Mouse (Mus musculus): ENCODE measurements at regions not wholly inside any gene's neighbourhood (a gene's known extent, or its start where the extent isn't known, plus 50 kb on each side); places are given as distances from the start of the nearest gene placed in this dataset.

DNA sequence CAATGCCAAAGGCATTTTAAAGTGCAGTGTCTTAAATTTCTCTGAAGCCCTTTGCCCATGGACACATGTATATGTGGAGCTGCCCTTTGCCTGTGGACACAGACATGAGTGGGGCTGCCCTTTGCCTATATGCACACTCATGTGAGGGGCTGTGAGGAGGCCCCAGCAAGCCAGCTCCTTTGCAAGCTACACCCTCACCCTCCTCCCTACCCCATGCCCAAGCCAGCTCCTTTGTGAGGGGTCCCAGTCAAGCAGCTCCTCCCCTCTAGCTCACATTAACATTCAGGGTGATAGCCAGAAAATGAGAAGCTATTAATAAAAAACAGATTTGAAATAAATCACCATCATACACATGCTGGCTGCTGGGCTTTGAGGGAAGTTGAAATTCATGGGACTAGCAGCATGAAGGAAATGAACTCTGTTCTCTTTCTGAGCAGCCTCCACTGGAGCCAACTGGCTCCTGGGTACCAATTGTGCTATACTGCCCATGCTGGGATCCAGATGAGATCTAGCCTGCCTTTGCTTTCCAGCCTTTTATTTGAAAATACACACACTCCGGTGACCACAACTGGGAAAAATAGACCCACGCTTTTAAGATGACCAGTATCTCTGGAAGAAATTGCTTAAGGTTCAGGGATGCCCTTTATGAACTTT is 151.4 kb downstream of the Abcc12 start:
- ATAC-seq (ENCODE audit: insufficient number of reproducible peaks, low FRiP score, low TSS enrichment, low read depth) (no peak), DNase-seq (ENCODE audit: low spot score) (no peak)
- Histone ChIP-seq H3K27ac (replicated peaks; ENCODE audit: low read depth, low read length) (no peak overlapping the region), H3K4me3 (ENCODE audit: low read depth, low read length) (no peak overlapping the region), H3K9ac (ENCODE audit: low read length) (no peak overlapping the region), H3K4me2 (ENCODE audit: low read depth, severe bottlenecking) (no peak overlapping the region), H3K9me3 (ENCODE audit: control insufficient read depth, low read length) (no peaks in the 10 kb centered on the region), H3K27me3 (ENCODE audit: control insufficient read depth, insufficient read depth, low read length) (no peaks in the 10 kb centered on the region), H3K4me1 (ENCODE audit: control insufficient read depth, insufficient read depth, low read length) (no peaks in the 10 kb centered on the region), H3K36me3 (ENCODE audit: control insufficient read depth, insufficient read depth, low read length) (no peaks in the 10 kb centered on the region)
- WGBS = 93% methylated on average over 2 of the region's 2 CpGs

DNA sequence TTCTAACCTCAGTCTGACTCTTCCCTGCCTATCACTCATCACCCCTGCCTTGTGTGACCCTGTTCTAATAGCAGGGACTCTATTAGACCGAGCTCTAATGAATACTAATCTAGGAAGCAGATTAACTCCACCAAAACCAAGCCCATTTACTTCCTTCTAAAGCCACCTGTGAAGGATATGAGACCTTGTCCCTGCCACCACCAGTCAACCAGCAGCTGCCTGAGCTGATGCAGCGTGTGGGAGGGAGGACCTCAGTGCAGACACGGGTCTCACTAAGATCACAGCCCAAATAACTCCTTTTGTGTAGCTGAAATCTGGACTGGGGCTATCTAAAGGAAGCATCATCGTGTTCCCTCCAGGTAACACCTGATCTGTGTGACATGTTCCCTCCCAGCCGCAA is 152.4 kb downstream of the Abcc12 start:
- ATAC-seq (ENCODE audit: insufficient number of reproducible peaks, low FRiP score, low TSS enrichment, low read depth) (no peak), DNase-seq (ENCODE audit: low spot score) (no peak)
- Histone ChIP-seq H3K4me1 (ENCODE audit: control insufficient read depth, insufficient read depth, low read length) (no peaks in the 10 kb centered on the region), H3K27ac (replicated peaks; ENCODE audit: low read depth, low read length) (no peak overlapping the region), H3K9me3 (ENCODE audit: control insufficient read depth, low read length) (no peaks in the 10 kb centered on the region), H3K4me2 (ENCODE audit: low read depth, severe bottlenecking) (no peak overlapping the region), H3K4me3 (ENCODE audit: low read depth, low read length) (no peak overlapping the region), H3K27me3 (ENCODE audit: control insufficient read depth, insufficient read depth, low read length) (no peaks in the 10 kb centered on the region), H3K9ac (ENCODE audit: low read length) (no peak overlapping the region), H3K36me3 (ENCODE audit: control insufficient read depth, insufficient read depth, low read length) (no peaks in the 10 kb centered on the region)
- 63% methylated on average over 5 of the region's 5 CpGs for WGBS

DNA sequence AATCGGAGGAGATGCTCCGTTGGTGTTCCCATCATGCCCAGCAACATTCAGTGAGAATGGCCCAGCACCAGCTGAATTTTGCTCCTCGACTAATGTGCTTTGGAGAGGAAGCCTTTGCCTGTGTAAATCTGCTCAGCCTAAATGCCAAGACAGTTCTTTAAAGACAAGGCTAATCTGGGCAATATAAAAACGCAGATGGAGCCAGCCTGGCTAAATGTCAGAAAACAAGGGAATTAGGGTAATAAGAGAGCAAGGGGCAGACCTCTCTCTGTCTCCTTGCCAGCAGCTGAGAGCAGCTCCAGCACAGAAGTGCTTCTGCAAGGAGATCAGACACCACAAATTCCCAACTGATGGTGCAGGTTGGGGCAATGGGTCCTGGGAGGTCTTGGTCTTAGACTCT is 154.4 kb downstream of the Abcc12 start:
- 67% methylated on average over 4 of the region's 4 CpGs for WGBS
- Histone ChIP-seq H3K9me3 (ENCODE audit: control insufficient read depth, low read length) (no peaks in the 10 kb centered on the region), H3K27ac (replicated peaks; ENCODE audit: low read depth, low read length) (no peak overlapping the region), H3K36me3 (ENCODE audit: control insufficient read depth, insufficient read depth, low read length) (no peaks in the 10 kb centered on the region), H3K27me3 (ENCODE audit: control insufficient read depth, insufficient read depth, low read length) (no peaks in the 10 kb centered on the region), H3K9ac (ENCODE audit: low read length) (no peak overlapping the region), H3K4me1 (ENCODE audit: control insufficient read depth, insufficient read depth, low read length) (no peaks in the 10 kb centered on the region), H3K4me3 (ENCODE audit: low read depth, low read length) (no peak overlapping the region), H3K4me2 (ENCODE audit: low read depth, severe bottlenecking) (no peak overlapping the region)
- DNase-seq (ENCODE audit: low spot score) = no peak
- ATAC-seq (ENCODE audit: insufficient number of reproducible peaks, low FRiP score, low TSS enrichment, low read depth) = no peak

DNA sequence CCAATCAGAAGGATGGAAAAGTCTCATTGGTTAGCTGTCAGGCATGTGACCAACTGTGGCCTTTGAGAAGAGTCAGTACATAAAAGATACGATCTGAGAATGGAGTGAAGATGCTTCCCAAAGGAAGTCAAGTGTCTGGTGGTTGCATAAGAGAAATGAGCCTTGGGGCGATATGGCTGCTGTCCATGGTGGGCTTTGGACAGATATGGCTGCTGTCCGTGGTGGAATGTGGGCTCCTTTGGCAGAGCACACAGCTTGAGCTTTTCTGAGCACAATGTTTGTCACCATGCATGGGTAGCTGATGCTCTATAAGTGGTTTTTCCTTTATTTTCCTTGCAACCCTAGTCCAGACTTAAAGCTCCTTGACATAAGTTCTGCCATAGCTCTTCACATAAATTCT is 155.1 kb downstream of the Abcc12 start:
- 90% methylated on average over 3 of the region's 3 CpGs for WGBS

DNA sequence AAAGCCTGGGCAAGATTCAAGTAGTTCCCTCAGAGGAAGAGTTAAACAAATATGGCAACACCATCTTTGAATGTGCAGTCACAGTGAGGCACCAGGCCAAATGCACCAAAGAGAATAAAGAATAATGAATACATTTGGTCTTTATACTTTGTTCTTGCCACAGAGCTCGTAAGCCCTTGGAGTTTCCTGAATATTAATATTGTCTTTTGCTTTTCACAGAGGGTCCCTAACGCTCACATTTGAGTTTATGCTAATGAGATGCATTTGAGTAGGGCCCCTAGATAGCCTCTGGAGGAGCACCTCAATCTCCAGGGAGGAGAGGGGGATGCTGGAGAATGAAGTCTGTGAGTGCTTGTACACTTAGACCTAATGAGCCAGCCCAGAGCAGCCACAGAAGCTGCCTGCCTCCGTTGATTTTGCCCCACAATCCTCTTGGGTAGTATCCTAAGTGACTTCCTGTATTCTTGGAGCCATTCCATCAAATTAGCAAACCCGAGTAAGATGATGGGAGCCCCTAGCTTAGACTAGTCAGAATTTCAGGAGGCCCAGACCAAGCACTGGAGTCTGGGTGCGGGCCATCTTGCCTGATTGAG is 161.3 kb downstream of the Abcc12 start:
- no peak overlapping the region for H3K4me3 ChIP-seq (ENCODE audit: low read depth, low read length)
- no peaks in the 10 kb centered on the region for H3K36me3 ChIP-seq (ENCODE audit: control insufficient read depth, insufficient read depth, low read length)
- H3K9me3 ChIP-seq (ENCODE audit: control insufficient read depth, low read length) = no peaks in the 10 kb centered on the region
- DNase-seq (ENCODE audit: low spot score) (no peak), ATAC-seq (ENCODE audit: insufficient number of reproducible peaks, low FRiP score, low TSS enrichment, low read depth) (no peak)
- 87% methylated on average over 5 of the region's 5 CpGs for WGBS
- no peaks in the 10 kb centered on the region for H3K27me3 ChIP-seq (ENCODE audit: control insufficient read depth, insufficient read depth, low read length)
- no peak overlapping the region for H3K9ac ChIP-seq (ENCODE audit: low read length)
- H3K4me2 ChIP-seq (ENCODE audit: low read depth, severe bottlenecking) = no peak overlapping the region
- H3K27ac ChIP-seq (replicated peaks; ENCODE audit: low read depth, low read length) = no peak overlapping the region
- H3K4me1 ChIP-seq (ENCODE audit: control insufficient read depth, insufficient read depth, low read length) = no peaks in the 10 kb centered on the region

More for the DNA sequence above, 155.1 kb downstream of the Abcc12 start:
- Histone ChIP-seq H3K27me3 (ENCODE audit: control insufficient read depth, insufficient read depth, low read length) (no peaks in the 10 kb centered on the region), H3K27ac (replicated peaks; ENCODE audit: low read depth, low read length) (no peak overlapping the region), H3K4me2 (ENCODE audit: low read depth, severe bottlenecking) (no peak overlapping the region), H3K4me3 (ENCODE audit: low read depth, low read length) (no peak overlapping the region), H3K9ac (ENCODE audit: low read length) (no peak overlapping the region), H3K36me3 (ENCODE audit: control insufficient read depth, insufficient read depth, low read length) (no peaks in the 10 kb centered on the region), H3K4me1 (ENCODE audit: control insufficient read depth, insufficient read depth, low read length) (no peaks in the 10 kb centered on the region), H3K9me3 (ENCODE audit: control insufficient read depth, low read length) (no peaks in the 10 kb centered on the region)
- ATAC-seq (ENCODE audit: insufficient number of reproducible peaks, low FRiP score, low TSS enrichment, low read depth) (no peak), DNase-seq (ENCODE audit: low spot score) (peak; percentile 39)

DNA sequence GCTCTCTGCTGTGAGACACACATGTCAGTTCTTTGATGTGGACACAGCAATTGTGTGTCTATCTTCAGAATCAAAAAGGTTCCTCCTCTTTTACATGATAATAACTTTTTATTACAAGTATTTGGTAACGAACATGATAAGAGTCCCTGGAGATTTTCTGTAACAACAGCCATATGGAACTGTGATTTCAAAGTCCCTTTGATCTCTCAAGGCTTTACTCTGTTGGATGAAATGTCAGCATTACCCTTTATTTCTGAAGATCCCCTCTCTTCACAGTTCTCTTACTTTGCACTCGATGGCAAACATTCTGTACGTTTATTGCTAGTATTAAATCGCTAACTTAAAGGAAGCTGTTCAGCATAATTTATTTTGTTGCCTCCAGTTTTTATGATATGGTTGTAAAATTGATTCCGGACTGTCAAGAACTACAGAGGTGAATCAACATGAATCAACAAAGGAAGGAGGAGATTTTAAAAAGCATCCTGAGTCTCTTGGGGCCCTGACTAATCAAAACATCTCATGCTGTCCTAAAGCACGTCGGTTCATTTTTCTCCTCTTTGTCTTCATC is 162.0 kb downstream of the Abcc12 start:
- H3K4me3 ChIP-seq (ENCODE audit: low read depth, low read length) = no peak overlapping the region
- ATAC-seq (ENCODE audit: insufficient number of reproducible peaks, low FRiP score, low TSS enrichment, low read depth) (no peak), DNase-seq (ENCODE audit: low spot score) (no peak)
- no peaks in the 10 kb centered on the region for H3K36me3 ChIP-seq (ENCODE audit: control insufficient read depth, insufficient read depth, low read length)
- no peaks in the 10 kb centered on the region for H3K4me1 ChIP-seq (ENCODE audit: control insufficient read depth, insufficient read depth, low read length)
- no peaks in the 10 kb centered on the region for H3K27me3 ChIP-seq (ENCODE audit: control insufficient read depth, insufficient read depth, low read length)
- no peak overlapping the region for H3K9ac ChIP-seq (ENCODE audit: low read length)
- no peaks in the 10 kb centered on the region for H3K9me3 ChIP-seq (ENCODE audit: control insufficient read depth, low read length)
- no peak overlapping the region for H3K4me2 ChIP-seq (ENCODE audit: low read depth, severe bottlenecking)
- WGBS = 36% methylated on average over 7 of the region's 7 CpGs
- H3K27ac ChIP-seq (replicated peaks; ENCODE audit: low read depth, low read length) = no peak overlapping the region

DNA sequence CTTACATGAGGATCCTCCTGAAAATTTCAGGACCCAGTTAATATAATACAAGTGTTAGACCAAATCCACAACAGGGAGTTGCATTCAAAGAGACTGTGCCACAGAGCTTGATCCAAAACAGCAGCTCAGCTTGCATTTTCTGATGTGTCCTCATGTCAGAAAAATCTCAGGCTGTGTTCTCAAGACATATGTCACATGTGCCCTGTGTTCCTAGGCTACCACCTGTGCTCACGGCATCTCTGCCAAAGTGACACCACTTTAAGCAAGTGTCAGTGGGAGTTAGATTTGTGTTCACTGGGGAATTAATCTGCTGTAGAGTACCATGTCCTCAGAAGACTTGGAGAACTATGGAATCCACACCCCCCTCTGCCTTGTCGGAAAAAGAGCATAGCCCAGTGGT is 165.3 kb downstream of the Abcc12 start:
- DNase-seq (ENCODE audit: low spot score) (no peak), ATAC-seq (ENCODE audit: insufficient number of reproducible peaks, low FRiP score, low TSS enrichment, low read depth) (no peak)
- Histone ChIP-seq H3K27ac (replicated peaks; ENCODE audit: low read depth, low read length) (no peak overlapping the region), H3K4me3 (ENCODE audit: low read depth, low read length) (no peak overlapping the region), H3K4me2 (ENCODE audit: low read depth, severe bottlenecking) (no peak overlapping the region), H3K36me3 (ENCODE audit: control insufficient read depth, insufficient read depth, low read length) (no peaks in the 10 kb centered on the region), H3K4me1 (ENCODE audit: control insufficient read depth, insufficient read depth, low read length) (no peaks in the 10 kb centered on the region), H3K27me3 (ENCODE audit: control insufficient read depth, insufficient read depth, low read length) (no peaks in the 10 kb centered on the region), H3K9me3 (ENCODE audit: control insufficient read depth, low read length) (no peaks in the 10 kb centered on the region), H3K9ac (ENCODE audit: low read length) (no peak overlapping the region)
- WGBS = 95% methylated on average over 2 of the region's 2 CpGs

DNA sequence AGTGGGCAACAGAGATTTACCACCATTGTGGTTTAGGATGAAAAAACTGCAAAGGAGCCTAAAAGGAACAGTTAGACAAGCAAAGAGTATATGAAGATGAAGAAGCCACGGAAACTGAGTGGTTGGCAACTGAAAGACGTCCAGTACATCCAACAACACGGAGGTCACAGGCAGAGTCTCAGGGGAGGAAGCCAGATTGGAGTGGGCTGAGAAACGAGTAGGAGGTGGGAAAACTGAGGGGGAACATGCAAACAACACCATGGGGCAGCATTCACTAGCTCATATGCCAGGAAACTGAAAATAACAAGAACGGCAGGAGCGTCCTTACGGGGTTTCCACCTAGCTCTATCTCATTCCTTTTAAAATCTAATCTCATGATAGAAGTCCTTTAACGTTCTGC is 169.3 kb downstream of the Abcc12 start:
- Histone ChIP-seq H3K4me2 (ENCODE audit: low read depth, severe bottlenecking) (no peak overlapping the region), H3K4me3 (ENCODE audit: low read depth, low read length) (no peak overlapping the region), H3K27me3 (ENCODE audit: control insufficient read depth, insufficient read depth, low read length) (no peaks in the 10 kb centered on the region), H3K36me3 (ENCODE audit: control insufficient read depth, insufficient read depth, low read length) (no peaks in the 10 kb centered on the region), H3K9me3 (ENCODE audit: control insufficient read depth, low read length) (no peaks in the 10 kb centered on the region), H3K27ac (replicated peaks; ENCODE audit: low read depth, low read length) (no peak overlapping the region), H3K9ac (ENCODE audit: low read length) (no peak overlapping the region), H3K4me1 (ENCODE audit: control insufficient read depth, insufficient read depth, low read length) (no peaks in the 10 kb centered on the region)
- no peak for ATAC-seq (ENCODE audit: insufficient number of reproducible peaks, low FRiP score, low TSS enrichment, low read depth)
- DNase-seq (ENCODE audit: low spot score) = no peak
- WGBS = 83% methylated on average over 8 of the region's 8 CpGs

All from limb, embryonic 11.5 days (tissue).